ENCODE assay signal across 9 mouse cellular contexts in the genomic region with DNA sequence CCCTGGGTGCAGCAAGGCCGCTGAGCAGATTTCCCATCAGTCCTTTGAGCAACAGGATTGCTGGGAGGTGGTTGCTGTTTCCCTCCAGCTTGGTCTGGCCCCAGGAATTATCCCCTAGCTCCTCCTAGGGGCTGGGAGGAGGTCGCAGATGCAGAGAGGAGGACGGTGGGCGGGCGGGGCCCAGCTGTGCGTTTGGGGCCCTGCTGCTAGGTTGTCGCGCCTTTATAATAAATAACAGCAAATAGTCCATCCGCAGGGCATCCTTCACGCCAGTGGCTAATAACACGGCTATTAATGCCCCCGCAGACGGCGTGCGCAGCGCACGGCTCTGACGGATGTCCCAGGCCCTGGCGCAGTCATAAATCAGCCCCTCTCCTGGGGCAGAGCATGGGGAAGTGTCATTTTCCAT. TPM values are rescaled to one million over a fixed set of nuclear protein-coding genes. Genes with fewer than 3 reads are reported as not detected.
A peak's percentile ranks its signal among the peaks of the same experiment; 100 is the strongest.
DNase-seq lines count a peak whose midpoint lies in the region; ATAC-seq and TF ChIP-seq lines count a peak whose summit lies in the region.
"Had no signal": no experiment of that assay in that cellular context is flagged by ENCODE, and none has a peak within 500 bp of the region (broad histone marks: within the 10 kb centered on the region; RNA-seq: fewer than 3 reads in every experiment).

No protein-coding gene starts in this region.

- peak overlapping the region; percentile 50 for H3K4me2 ChIP-seq in lung, embryonic 14.5 days
- H3K4me2 ChIP-seq in neural tube, embryonic 11.5 days (ENCODE audit: low read depth) = no peak overlapping the region

- H3K4me3 ChIP-seq in lung, embryonic 14.5 days (ENCODE audit: low read depth, low read length) = peak overlapping the region; percentile 0; the same call in 1 of the 2 replicates
- no peak overlapping the region for H3K4me3 ChIP-seq in lung, adult 2 months (replicated peaks; ENCODE audit: extremely low read depth, low read depth, low read length)
- peak overlapping the region; percentile 36 for H3K4me3 ChIP-seq in limb, embryonic 10.5 days
- no peak overlapping the region for H3K4me3 ChIP-seq in neural tube, embryonic 11.5 days (ENCODE audit: low read depth, low read length)

- DNase-seq in lung, embryonic 14.5 days = peak; percentile 81
- no peak for DNase-seq in lung, adult 2 months
- DNase-seq in gastrocnemius, postnatal 25 days = peak; percentile 59
- no peak for DNase-seq in limb, embryonic 10.5 days (ENCODE audit: low spot score)
- DNase-seq in neural tube, embryonic 11.5 days (ENCODE audit: low spot score) = peak; percentile 83
- DNase-seq in thymus, postnatal 36 days = no peak
- no peak for DNase-seq in cerebellum, adult 18-20 months

- TF ChIP-seq CTCF in lung, embryonic 14.5 days (IDR thresholded peaks at IDR 0.05; ENCODE audit: low read depth) = peak; percentile 66
- TF ChIP-seq CTCF in lung, adult 2 months (IDR thresholded peaks at IDR 0.05; ENCODE audit: insufficient read depth, low read length) = no peak

- H3K4me1 ChIP-seq in lung, embryonic 14.5 days (ENCODE audit: insufficient read depth) = peaks cover 15% of the 10 kb centered on the region; the same call in 1 of the 2 replicates
- no peaks in the 10 kb centered on the region for H3K4me1 ChIP-seq in lung, adult 2 months (ENCODE audit: control insufficient read depth, insufficient read depth, low read length)
- peaks cover 51% of the 10 kb centered on the region for H3K4me1 ChIP-seq in limb, embryonic 10.5 days
- H3K4me1 ChIP-seq in neural tube, embryonic 11.5 days (ENCODE audit: control insufficient read depth, insufficient read depth, low read length) = peaks cover 25% of the 10 kb centered on the region

- no peak overlapping the region for H3K27ac ChIP-seq in lung, embryonic 14.5 days (ENCODE audit: low read depth)
- H3K27ac ChIP-seq in limb, embryonic 10.5 days = peak overlapping the region; percentile 82
- no peak overlapping the region for H3K27ac ChIP-seq in neural tube, embryonic 11.5 days (ENCODE audit: low read depth, low read length)

- no peaks in the 10 kb centered on the region for H3K36me3 ChIP-seq in lung, embryonic 14.5 days (ENCODE audit: insufficient read depth)
- no peaks in the 10 kb centered on the region for H3K36me3 ChIP-seq in limb, embryonic 10.5 days
- H3K36me3 ChIP-seq in neural tube, embryonic 11.5 days (ENCODE audit: control insufficient read depth, insufficient read depth, low read length) = no peaks in the 10 kb centered on the region

- peak overlapping the region; percentile 46 for H3K9ac ChIP-seq in lung, embryonic 14.5 days
- H3K9ac ChIP-seq in neural tube, embryonic 11.5 days (ENCODE audit: low read length) = no peak overlapping the region

- 14% methylated on average over 19 of the region's 19 CpGs for WGBS in lung, embryonic 14.5 days
- WGBS in lung, adult 2 months = 56% methylated on average over 19 of the region's 19 CpGs
- 8% methylated on average over 19 of the region's 19 CpGs for WGBS in limb, embryonic 10.5 days
- WGBS in neural tube, embryonic 11.5 days = 4% methylated on average over 19 of the region's 19 CpGs

- H3K9me3 ChIP-seq in lung, embryonic 14.5 days (ENCODE audit: low read depth, low read length) = no peaks in the 10 kb centered on the region
- H3K9me3 ChIP-seq in limb, embryonic 10.5 days (replicated peaks) = no peaks in the 10 kb centered on the region
- H3K9me3 ChIP-seq in neural tube, embryonic 11.5 days (ENCODE audit: control insufficient read depth, low read length) = no peaks in the 10 kb centered on the region

- ATAC-seq in lung, embryonic 14.5 days (ENCODE audit: insufficient read depth) = peak; percentile 80
- peak; percentile 82 for ATAC-seq in neural tube, embryonic 11.5 days (ENCODE audit: insufficient read depth, low FRiP score, low TSS enrichment)
- no peak for ATAC-seq in activated CD4-positive, CD25-positive, alpha-beta regulatory T cell, adult 4 months

- no peaks in the 10 kb centered on the region for H3K27me3 ChIP-seq in lung, embryonic 14.5 days (ENCODE audit: insufficient read depth, low read length)
- H3K27me3 ChIP-seq in limb, embryonic 10.5 days (ENCODE audit: low read depth, poor library complexity, severe bottlenecking) = peaks cover 93% of the 10 kb centered on the region
- peaks cover 31% of the 10 kb centered on the region for H3K27me3 ChIP-seq in neural tube, embryonic 11.5 days (ENCODE audit: control insufficient read depth, insufficient read depth, low read length)

- TF ChIP-seq POLR2A in lung, adult 2 months (IDR thresholded peaks at IDR 0.05; ENCODE audit: borderline replicate concordance, extremely low read depth, low read depth, low read length) = no peak

RNA-seq across cellular contexts. Expression of a gene that starts 1.5 kb away (rescaled TPM):
- 1.4 and 2.0 TPM in 2 replicates for polyA plus RNA-seq in lung, embryonic 14.5 days (2014; fragmentation: Nextera tagmentation; extraction: Ambion mirVana)
- polyA plus RNA-seq in lung, adult 2 months (2012; rRNA removed) = 0.29 and 0.40 TPM in 2 replicates
- under 1 TPM; 0.31 to 0.35 TPM for total RNA-seq in gastrocnemius, postnatal 25 days (2021)
- polyA plus RNA-seq in limb, embryonic 10.5 days (2016; fragmentation: Nextera tagmentation; extraction: Ambion mirVana) = 0.54 and 1.6 TPM in 2 replicates
- 6.6 and 7.5 TPM in 2 replicates for polyA plus RNA-seq in neural tube, embryonic 11.5 days (2014; fragmentation: Nextera tagmentation; extraction: Ambion mirVana)
- polyA plus RNA-seq in activated CD4-positive, CD25-positive, alpha-beta regulatory T cell, adult 4 months (2017; shearing (Covaris generic)) = not detected
- total RNA-seq: hematopoietic stem cell, adult 5-6 weeks had no signal

RNA-seq across cellular contexts. Expression of a gene that starts 47.4 kb away (rescaled TPM):
- 11.0 and 11.4 TPM in 2 replicates for polyA plus RNA-seq in lung, embryonic 14.5 days (2014; fragmentation: Nextera tagmentation; extraction: Ambion mirVana)
- polyA plus RNA-seq in lung, adult 2 months (2012; rRNA removed) = 42.0 and 44.3 TPM in 2 replicates
- 100 to 1,000 TPM; 227 to 252 TPM for total RNA-seq in gastrocnemius, postnatal 25 days (2021)
- polyA plus RNA-seq in limb, embryonic 10.5 days (2016; fragmentation: Nextera tagmentation; extraction: Ambion mirVana) = 2.8 and 4.4 TPM in 2 replicates
- 3.2 and 3.3 TPM in 2 replicates for polyA plus RNA-seq in neural tube, embryonic 11.5 days (2014; fragmentation: Nextera tagmentation; extraction: Ambion mirVana)
- 1 to 10 TPM in 1 of 2 experiments, under 1 TPM in 1; 0.82 to 2.6 TPM for polyA plus RNA-seq in activated CD4-positive, CD25-positive, alpha-beta regulatory T cell, adult 4 months (2017; shearing (Covaris generic))

Comparison
In these comparisons a context has a peak if more than half of its experiments do, and no peak if none do; other contexts are left out.
1. DNase-seq: peak in lung, embryonic 14.5 days (single experiment), gastrocnemius, postnatal 25 days (single experiment) and neural tube, embryonic 11.5 days (single experiment); none in lung, adult 2 months (single experiment), limb, embryonic 10.5 days (single experiment), thymus, postnatal 36 days (0 of 2) and cerebellum, adult 18-20 months (0 of 2).
2. H3K4me3 ChIP-seq: peak in lung, embryonic 14.5 days (single experiment) and limb, embryonic 10.5 days (single experiment); none in lung, adult 2 months (single experiment) and neural tube, embryonic 11.5 days (single experiment).